Mouse (Mus musculus) effector memory CD4-positive, alpha-beta T cell, adult 5 months (primary cell): ENCODE data around the gene Clspn. TPM values are rescaled to one million over a fixed set of nuclear protein-coding genes. Genes with fewer than 3 reads are reported as not detected.

Experiments
- polyA plus RNA-seq: library from polyadenylated mRNA; unstranded; fragments of 100-300 nt; shearing (Covaris generic); gene quantifications from one replicate; pipeline ENCODE4 v1.2.1, GENCODE M21; 2017

Gene Clspn
- polyA plus RNA-seq: 1.7 TPM

DNA sequence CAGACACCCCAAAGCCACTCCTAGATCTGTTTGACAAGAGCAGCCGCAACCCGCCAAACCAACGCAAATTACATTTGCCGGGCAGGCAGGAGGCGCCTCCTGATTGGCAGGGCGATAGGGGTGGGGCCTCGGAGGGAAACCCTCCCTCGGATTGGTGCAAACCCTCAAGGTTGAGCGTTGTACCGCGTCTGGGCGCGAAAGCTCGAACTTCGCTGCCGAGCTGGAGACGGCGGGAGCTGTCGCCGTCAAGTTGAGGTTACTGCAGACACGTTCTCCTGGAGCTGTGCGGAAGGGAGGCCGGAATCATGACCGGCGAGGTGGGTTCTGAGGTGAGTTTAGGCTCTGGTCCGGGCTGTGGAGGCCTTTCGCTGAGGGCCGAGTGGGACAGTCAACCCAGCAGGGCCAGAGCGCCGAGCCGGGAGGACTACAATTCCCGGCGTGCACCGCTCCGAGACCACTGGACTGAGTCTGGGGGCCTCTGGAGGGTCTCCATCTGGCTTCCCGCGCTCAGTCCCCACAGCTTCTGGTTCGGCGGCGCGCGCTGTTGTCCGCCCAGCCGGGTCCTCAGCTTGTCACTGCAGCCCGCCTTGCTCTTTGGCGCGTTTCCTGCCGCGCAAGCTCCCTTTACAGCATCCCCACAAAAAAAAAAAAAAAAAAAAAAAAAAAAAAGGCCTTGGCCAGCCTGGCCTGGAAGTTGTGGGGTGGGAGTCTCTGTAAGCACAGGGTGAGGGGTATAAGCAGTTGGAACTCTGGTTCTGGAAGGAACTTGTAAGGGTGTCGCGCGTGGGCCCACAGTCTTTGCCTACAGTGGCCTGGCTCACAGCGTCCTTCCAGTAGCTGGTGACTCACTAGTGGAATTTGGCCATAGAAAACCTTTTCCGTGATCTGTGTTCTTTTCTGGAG, at the start of gene Clspn:
Gene Clspn (plus strand): TSS at position 127 of the 903 bp plus-strand sequence.

DNA sequence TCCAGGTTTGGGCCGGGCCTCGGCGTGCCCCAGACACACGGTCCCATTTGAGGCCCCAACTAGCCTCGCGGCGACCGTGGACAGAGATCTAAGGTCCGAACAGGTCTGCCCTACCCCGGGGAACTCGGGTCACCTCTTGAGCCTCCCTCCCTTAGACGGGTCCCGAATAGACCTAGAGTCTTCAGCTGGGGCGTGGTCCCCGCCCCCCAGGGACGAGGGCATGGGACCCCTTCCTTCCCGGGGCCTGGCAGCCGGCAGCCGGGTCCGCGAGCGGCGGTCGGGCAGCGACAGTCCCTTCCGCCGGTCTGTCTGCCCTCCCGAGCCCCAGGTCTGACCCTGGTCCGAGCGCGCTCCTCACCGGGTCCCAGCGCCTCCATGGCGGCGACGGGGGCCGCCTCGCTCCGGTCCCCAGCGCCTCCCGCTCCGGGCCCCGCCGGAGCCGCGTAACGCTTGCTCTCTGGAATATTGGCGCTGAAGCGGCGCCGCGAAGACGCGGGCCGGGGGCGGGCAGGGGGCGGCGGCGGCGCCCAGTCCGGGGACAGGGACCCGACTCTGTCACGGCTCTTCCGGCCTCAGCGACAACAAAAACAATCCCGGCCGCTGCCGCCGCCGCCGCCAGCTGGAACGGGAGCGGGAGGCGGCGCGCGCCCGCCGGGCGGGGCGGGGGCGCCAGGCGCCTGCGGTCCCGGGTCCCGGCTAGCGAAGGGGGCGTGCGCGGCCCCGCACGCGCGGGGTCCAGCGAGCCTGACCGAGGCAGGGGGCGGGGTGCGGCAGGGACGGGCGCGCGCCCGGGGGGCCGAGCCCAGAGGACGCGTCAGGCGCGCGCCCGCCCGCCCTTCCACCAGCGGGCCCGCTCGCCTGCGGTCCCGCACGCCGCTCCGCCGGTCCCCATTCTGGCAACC, 23.7 kb upstream of the Clspn start, which contains the start of gene Ago4:
Gene Ago4 (minus strand): TSS at position 646 of the 902 bp plus-strand sequence.

DNA sequence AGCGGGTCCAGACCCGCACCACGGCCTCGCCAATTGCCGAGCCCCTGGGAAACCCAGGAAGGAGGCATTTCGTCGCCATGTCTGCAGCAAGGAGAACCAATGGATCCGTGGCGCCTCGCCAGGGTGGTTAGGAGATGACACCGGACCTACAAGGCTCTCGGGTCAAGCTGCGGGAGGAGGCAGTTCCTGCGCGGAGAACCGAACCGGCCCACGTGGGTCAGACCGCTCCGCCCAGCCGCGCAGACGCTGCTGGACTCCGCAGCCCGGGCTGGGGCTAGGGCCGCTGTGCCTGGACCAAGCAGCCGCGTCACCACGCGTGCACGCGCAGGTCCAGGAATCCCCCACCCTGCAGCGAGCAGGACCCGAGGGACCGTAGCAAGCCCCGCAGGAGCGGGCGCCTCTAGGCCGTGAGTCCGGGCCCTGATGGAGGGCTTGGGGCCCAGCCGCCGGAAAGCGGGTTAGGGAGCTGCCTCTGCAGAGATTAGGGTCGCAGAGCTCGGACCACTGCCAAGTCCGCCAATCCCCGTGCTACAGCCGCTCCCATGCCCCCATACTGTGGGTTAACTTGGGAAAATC, 53.0 kb downstream of the Clspn start, which contains the start of gene 5730409E04Rik:
Gene 5730409E04Rik (plus strand): TSS at position 213 of the 576 bp plus-strand sequence.

Other genes with a start within 250 kb of the Clspn start
- 43.2 TPM for gene Adprhl2, start 235.2 kb upstream of the Clspn start, polyA plus RNA-seq
- gene Tekt2, start 231.2 kb upstream of the Clspn start, polyA plus RNA-seq: not detected
- gene Ago3, start 127.4 kb upstream of the Clspn start, polyA plus RNA-seq: 42.0 TPM
- gene Ago1, start 88.4 kb upstream of the Clspn start, polyA plus RNA-seq: 4.2 TPM
- 0.50 TPM for gene Ago4, start 23.5 kb upstream of the Clspn start, polyA plus RNA-seq
- gene 5730409E04Rik, start 52.9 kb downstream of the Clspn start, polyA plus RNA-seq: not detected
- 177 TPM for gene Psmb2, start 120.7 kb downstream of the Clspn start, polyA plus RNA-seq
- not detected for gene Tfap2e, start 179.3 kb downstream of the Clspn start, polyA plus RNA-seq
- gene Ncdn, start 196.5 kb downstream of the Clspn start, polyA plus RNA-seq: 31.9 TPM
- gene AU040320, start 196.6 kb downstream of the Clspn start, polyA plus RNA-seq: 37.7 TPM